Mouse (Mus musculus) frontal cortex, postnatal 25 days (tissue): ENCODE results near the gene Gm10309.

ENCODE experiments used
- DNase-seq, 2 experiments: peaks; one replicate each; pipeline ENCODE4 v3.0.0; 2022; ENCODE audit warnings: low spot score in 2 of 2

The Gm10309 gene

DNA sequence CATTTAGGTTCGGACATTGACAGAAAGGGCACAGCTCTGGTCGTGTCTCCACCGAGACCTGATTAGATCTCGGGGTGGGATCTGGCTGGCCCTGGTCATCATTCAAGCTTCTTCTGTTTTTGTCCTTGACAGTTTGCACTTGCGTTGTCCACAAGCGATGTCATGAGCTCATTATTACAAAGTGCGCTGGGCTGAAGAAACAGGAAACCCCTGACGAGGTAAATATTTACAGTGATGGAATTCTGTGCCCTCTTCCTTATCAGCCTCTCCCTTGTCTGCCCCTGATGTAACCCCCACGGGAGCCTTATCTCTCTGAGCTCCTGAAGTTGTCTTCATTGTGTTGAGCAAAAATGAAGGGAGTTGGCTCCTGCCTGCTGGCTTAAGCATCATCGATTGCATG is 28.4 kb downstream of the Gm10309 start:
- DNase-seq, result no peak

DNA sequence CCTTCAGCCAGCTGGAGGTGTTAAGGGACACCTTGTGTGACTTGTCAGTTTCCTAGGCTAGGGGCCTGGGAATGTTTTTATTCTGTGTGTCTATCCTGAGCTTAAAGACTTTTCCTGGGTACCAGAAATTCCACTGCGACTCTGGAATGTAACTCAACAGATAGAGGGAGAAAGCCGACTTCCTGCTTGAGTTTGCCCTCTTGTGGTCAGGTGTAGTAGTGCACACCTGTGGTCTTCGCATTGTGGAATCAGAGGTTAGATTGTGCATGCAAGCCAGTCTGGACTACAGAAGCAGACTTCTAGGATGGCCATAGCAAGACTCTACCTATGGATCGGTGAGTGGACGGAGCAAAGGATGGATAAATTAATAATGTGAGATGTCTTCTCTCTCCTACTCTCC is 33.3 kb downstream of the Gm10309 start:
- DNase-seq, result no peak

GRCm38 (mm10) chr17:86470160-86470559 is 34.9 kb downstream of the Gm10309 start:
- no peak for DNase-seq

GRCm38 (mm10) chr17:86467967-86468366 is 37.1 kb downstream of the Gm10309 start:
- no peak for DNase-seq

DNA sequence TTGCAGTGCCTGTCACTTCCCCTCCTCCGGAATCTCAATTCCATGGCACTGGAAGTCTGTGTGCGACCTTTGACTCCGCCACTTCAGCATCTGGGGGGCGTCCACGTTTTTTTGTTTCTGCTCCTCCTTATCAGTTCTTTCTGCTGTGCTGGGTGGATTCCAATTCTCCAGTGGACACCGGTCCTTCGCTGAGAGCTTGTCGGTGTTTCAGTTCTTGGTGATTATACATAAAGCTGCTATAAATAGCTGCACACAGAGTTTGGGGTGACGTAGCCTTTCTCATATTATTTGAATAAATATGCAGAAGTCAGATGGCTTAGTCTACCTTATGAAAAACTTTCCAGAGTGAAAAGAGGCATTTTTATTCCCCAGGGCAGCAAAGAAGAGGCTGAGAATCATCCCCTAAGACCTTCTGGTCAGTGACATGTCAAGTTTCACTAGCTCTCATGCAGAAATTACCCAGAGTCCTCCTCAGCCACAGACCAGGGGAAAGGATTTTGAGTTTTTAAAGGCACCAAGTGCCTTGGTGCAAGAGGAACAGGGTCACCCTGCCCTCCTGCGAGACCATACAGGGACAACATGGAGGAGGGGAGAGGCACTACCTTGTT is 37.6 kb downstream of the Gm10309 start:
- DNase-seq, result no peak

- DNase-seq, result no peak
Measured at GRCm38 (mm10) chr17:86466871-86467270, 38.2 kb downstream of the Gm10309 start.

DNA sequence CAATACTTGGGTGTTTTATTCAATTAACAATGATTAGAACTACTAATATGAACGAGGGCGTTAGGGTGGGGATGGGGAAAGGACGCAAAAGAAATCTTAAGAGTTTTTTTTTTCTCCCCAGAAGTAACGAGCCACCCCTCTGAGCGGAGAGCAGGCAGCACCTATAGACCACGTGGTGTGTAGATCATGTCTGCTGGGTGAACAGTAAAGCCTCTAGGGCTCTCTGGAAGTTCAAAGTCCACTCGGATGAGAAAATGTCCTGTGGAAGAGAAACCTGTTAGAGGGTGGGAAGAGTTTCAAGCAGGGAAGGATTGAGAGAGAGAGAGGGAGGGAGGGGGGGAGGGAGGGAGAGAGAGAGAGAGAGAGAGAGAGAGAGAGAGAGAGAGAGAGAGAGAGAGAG is 38.6 kb downstream of the Gm10309 start:
- DNase-seq, result no peak

GRCm38 (mm10) chr17:86465865-86466264 is 39.2 kb downstream of the Gm10309 start:
- no peak for DNase-seq

DNA sequence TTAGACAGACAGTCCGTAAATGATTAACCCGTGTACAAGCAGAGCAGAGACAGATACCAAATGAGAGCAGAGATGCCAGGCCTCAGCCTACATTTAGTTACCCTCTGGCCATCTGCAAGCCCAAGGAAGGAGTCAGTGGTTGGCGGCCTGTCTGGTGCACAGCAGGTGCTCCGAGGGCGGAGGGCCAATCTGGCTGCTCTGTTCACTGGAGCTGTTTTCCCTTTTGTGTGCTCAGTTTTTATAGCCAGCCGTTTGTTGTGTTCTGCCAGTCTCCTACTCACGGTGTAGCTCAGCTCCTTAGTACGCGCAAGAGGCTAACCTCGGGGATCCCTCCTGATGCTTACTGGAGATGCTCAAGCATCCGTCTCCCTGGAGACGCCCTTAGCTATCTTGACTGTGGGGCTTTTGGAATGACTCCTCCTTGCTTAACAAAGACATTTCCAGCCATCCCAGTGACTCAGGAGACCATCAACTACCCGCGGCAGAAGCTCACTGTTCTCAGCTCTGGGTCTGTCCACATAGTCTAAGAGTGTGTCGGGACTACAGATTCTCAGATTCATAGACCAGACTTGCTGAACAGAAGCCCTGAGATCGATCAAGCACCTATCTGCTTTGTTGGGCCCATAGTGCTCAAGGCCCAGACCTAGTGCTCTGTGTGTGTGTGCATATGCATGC is 40.2 kb downstream of the Gm10309 start:
- no peak for DNase-seq

DNA sequence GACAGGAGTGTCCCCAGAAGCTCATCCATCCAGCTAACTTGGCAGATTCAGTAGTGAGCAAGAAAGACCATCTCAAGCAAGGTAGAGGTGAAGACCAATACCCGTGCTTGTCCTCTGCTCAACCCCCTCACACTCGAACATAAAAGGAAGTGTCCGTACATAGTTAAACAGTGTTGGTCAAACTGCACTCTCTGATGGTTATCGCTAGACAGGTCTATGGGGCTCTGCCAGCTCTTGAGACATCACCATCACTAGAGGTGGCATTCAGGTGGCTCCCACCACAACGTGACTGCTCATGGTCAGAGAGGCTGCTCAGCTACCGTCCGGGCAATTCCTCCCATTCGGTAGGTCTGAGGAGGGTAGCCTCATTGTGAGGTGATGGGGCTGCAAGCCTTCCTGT is 40.8 kb downstream of the Gm10309 start:
- DNase-seq, result no peak

DNA sequence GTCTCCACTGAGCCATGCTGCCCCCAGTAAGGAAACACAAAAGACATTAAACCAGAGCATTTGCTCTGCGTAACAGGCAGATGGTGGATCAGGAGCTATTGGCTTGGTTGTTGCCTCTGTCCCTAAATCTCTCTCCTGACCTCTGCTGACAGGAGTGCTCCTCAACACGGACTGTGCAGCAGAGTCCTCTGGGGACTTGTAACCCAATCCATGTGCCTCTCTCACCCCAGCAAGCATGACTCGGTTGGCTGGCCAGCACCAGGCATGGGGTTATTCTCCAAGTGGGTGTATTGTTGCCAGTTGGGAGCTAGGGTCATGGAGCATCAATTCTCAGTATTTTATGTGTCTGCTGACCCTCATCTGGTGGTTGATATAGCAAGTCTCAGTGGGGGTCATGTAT is 41.7 kb downstream of the Gm10309 start:
- no peak for DNase-seq

DNA sequence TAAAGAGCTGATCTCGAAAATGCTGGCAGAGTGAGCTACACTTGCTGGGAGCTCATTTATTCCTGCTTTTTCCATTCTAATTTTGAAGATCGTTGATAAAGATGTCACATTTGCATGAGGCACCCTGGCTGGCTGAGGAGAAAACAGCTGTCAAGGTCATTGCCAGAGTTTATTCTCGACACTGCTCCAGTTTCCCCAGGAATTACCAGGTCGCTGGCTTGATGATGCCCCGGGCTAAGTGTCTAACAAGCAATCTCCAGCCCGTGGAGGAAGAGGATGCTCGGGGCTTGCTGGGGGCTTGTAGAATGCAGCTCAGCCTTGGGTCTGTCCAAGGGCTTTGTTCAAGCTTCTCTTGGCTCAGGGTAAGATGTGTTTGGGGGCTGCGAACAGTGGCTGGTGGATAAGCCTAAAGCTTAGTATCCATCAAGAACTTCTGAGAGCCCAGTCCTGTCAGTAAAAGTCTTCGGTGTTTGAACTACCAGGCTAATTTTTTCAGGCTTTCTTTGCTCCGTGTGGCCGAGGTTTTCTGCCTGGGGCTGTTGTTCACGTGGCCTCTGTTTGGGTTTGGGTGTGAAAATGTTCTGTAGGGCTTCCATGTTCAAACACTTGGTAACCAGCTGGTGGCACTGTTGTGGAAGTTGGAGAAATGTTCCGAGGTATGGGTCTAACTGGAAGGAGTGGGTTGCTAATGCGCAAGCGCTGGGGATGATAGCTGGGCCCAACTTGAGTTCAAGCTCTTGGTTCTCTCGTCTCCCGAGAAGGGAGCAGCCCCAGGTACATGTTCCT is 44.2 kb downstream of the Gm10309 start:
- no peak for DNase-seq

DNA sequence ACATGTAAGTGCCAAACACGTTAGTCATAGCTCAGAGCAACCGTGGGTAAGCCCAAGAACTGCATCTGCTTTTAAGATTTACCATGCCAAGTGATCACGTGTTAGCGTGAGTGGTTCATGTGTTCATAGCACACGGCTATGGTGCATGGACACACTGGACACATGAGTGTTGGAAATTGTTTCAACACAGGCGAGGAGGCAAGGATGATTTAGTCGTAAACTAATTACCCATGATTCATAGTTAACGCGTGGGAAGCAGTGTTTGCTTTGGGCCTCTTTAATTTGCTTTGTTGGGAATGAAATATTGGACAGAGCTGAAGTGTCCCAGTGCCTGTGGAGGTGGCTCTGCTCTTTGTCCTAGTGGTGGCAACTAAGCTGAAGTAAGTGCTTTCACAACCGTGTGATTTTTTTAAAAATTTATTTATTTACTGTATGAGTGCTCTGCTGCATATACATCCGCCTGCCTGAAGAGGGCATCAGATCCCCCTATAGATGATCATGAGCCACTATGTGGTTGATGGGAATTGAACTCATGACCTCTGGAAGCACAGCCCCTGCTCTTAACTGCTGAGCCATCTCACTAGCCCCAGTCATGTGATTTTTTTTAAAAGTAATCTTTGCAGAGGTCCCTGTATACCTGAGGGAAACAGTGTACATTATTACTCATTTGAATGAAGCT is 46.6 kb downstream of the Gm10309 start:
- no peak for DNase-seq

DNA sequence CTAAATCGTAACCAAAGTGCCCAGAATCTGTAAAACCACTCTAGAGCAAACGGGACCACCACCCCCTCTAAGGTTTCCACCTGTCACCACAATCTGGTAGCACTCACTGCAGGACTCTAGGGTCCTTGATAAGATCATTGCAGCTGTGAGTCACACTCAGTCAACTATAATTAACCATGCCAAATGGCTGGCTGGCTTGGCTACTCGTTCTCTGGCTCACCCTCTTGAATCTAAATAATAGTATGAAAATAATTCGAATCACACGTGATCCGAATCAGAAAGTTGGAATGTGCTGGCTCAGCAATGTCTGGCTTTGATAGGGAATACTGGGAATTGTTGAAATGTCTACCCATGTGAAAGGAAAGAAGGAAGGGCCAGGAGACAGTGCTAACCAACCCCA is 48.5 kb downstream of the Gm10309 start:
- no peak for DNase-seq

- no peak for DNase-seq
Measured at GRCm38 (mm10) chr17:86454351-86454706, 50.7 kb downstream of the Gm10309 start.

- no peak for DNase-seq
Measured at GRCm38 (mm10) chr17:86453673-86454350, 51.2 kb downstream of the Gm10309 start.

DNA sequence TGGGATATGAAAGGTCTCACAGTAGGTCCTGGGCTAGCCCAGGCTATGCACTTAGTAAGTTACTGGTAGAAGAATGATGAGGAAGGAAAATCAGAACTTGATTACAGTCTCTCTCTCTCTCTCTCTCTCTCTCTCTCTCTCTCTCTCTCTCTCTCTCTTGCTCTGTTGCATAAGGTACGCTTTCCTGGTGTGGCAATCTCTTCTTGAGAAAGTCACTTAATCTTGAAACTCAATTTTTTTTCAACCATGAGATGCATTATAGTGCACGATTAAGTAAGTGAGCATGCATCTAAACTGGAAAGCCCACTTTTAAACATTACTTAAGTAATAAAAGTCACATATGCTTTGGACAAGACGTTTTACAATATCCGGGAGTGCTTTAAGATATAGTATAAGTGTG is 52.1 kb downstream of the Gm10309 start:
- no peak for DNase-seq
